Mouse (Mus musculus) liver, embryonic 11.5 days (tissue): ENCODE data around the gene Cdt1. TPM values are rescaled to one million over a fixed set of nuclear protein-coding genes. Genes with fewer than 3 reads are reported as not detected.

Source experiments
- ATAC-seq: fragments of 200-750 bp; cut with Nextera tagmentation; replicated peaks from 2 replicates; pipeline ENCODE4 v1.8.0; 2017; ENCODE audit warnings: moderate number of reproducible peaks, mild to moderate bottlenecking, moderate TSS enrichment, moderate library complexity; ENCODE audit not compliant: low FRiP score
- DNase-seq: peaks from one replicate; pipeline ENCODE4 v3.0.0-alpha.2; 2017; ENCODE audit warnings: low spot score
- H3K27ac ChIP-seq: fragments of 300-500 bp; sonication (generic); 2 replicates; pipeline ENCODE4 v1.5.1; 2014; ENCODE audit warnings: mild to moderate bottlenecking, low read depth, low read length, control low read depth
- H3K27me3 ChIP-seq: fragments of 300-500 bp; sonication (generic); replicated peaks from 2 replicates; pipeline ENCODE4 v1.6.1; 2014; ENCODE audit warnings: low read length, mixed read lengths; ENCODE audit not compliant: control insufficient read depth, insufficient read depth
- H3K36me3 ChIP-seq: fragments of 300-500 bp; sonication (generic); 2 replicates; pipeline ENCODE4 v1.6.1; 2014; ENCODE audit warnings: mild to moderate bottlenecking, low read length, moderate library complexity, mixed read lengths; ENCODE audit not compliant: control insufficient read depth, insufficient read depth
- H3K4me1 ChIP-seq: fragments of 300-500 bp; sonication (generic); replicated peaks from 2 replicates; pipeline ENCODE4 v1.6.1; 2014; ENCODE audit warnings: low read length, mixed read lengths; ENCODE audit not compliant: control insufficient read depth, insufficient read depth
- H3K4me2 ChIP-seq: fragments of 300-500 bp; sonication (generic); 2 replicates; pipeline ENCODE4 v1.6.1; 2014; ENCODE audit warnings: mild to moderate bottlenecking, control low read depth, moderate library complexity
- H3K4me3 ChIP-seq: fragments of 300-500 bp; sonication (generic); 2 replicates; pipeline ENCODE4 v1.5.1; 2014; ENCODE audit warnings: low read depth, low read length, control low read depth
- H3K9ac ChIP-seq: fragments of 300-500 bp; sonication (generic); 2 replicates; pipeline ENCODE4 v1.6.1; 2014; ENCODE audit warnings: low read depth, low read length, control low read depth
- H3K9me3 ChIP-seq: fragments of 300-500 bp; sonication (generic); 2 replicates; pipeline ENCODE4 v1.6.1; 2016; ENCODE audit warnings: low read length, inconsistent platforms, mixed read lengths; ENCODE audit not compliant: control insufficient read depth
- WGBS: fragments of 180-500 bp; shearing (Covaris S2); extraction: QIAGEN DNeasy Blood & Tissue Kit; methylation state at CpG from one replicate; pipeline ENCODE4 v1.1.7; 2014; 5-methylcytosine and 5-hydroxymethylcytosine counted together
- polyA plus RNA-seq: library from polyadenylated mRNA; unstranded; fragments of >200 nt; fragmentation: Nextera tagmentation; extraction: Ambion mirVana; gene quantifications from 2 replicates; pipeline ENCODE4 v1.2.1, GENCODE M21; 2014

Cdt1 gene
- polyA plus RNA-seq, 1 experiment from 2014 or later: 93.2 TPM

DNA sequence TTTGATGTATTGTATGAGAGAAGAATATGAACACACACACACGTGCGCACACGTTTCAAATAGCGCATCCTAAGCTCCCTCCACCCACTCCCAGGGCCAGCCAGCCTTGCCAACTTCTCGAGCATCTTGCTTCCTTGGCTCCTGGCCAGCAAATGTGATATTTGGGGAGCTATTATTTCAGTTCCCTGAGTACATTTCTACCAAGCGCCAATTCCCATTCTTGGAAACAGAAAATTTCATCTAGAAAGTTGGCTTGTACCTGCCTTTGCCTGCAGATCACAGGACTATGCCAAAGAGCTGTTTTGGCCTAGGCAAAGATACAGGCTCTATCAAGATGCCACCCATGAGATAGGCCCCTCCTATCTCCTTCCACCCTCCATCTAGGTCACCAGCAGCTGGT, 13.0 kb upstream of the Cdt1 start:
- WGBS: 85% methylated on average over 6 of the region's 6 CpGs
- Histone ChIP-seq H3K4me2 (no peak overlapping the region), H3K4me3 (no peak overlapping the region), H3K27me3 (no peaks in the 10 kb centered on the region), H3K4me1 (peaks cover 26% of the 10 kb centered on the region), H3K36me3 (no peaks in the 10 kb centered on the region), H3K9ac (no peak overlapping the region), H3K27ac (no peak overlapping the region), H3K9me3 (no peaks in the 10 kb centered on the region)
- no peak for ATAC-seq
- DNase-seq: no peak

DNA sequence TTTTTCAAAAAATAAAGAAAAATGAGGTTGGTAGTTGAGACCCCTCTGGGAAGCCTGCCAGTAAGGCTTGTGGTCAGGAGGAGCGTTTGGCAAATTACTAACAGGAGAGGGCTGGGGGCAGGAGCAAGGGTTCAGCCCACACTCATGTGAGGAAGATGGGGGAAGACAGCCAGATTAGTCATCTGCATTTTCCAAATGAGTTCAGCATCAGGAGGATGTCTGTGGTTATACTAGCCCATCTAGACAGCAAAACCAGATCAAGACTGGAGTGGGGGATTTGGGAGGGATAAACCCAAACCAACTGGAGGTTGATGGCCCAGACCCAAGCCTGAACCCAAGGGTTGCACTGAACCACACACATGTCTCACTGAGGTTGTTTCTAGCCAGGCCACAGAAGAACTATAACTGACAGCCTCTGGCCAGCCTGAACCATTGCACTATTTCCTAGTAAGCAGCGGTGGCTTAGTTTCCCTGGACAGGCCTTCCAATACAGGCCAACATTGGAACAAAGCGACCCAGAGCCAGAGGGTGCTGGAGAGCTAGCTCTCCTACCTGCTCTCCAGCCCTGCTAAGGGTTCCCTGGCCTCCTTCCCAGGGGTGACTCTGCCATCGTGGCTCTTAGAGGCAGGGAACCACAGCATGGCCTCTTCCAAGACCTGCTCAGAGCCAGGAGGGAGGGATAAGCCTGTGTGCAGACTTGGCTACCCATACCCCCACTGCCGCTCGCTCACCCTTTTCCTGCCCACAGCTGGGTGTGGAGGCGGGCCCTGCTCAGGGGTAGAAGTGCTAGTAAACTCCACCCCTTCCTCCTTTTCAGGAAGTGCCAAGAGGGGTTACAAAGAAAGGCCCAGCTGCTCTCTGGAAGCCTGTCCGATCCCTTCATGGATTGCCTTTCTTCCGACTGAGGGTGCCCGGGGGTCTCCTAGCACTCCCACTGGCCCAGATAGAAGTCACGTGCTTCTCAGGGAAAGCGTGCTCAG, 11.5 kb upstream of the Cdt1 start:
- peak overlapping the region; percentile 72 for H3K27ac ChIP-seq
- H3K9ac ChIP-seq: peak overlapping the region; percentile 77
- WGBS: 35% methylated on average over 12 of the region's 12 CpGs
- no peaks in the 10 kb centered on the region for H3K27me3 ChIP-seq
- DNase-seq: peak; percentile 70
- H3K4me3 ChIP-seq: peak overlapping the region; percentile 48
- peaks cover 26% of the 10 kb centered on the region for H3K4me1 ChIP-seq
- no peaks in the 10 kb centered on the region for H3K9me3 ChIP-seq
- peak; percentile 81 for ATAC-seq
- H3K36me3 ChIP-seq: no peaks in the 10 kb centered on the region
- peak overlapping the region; percentile 72 for H3K4me2 ChIP-seq

DNA sequence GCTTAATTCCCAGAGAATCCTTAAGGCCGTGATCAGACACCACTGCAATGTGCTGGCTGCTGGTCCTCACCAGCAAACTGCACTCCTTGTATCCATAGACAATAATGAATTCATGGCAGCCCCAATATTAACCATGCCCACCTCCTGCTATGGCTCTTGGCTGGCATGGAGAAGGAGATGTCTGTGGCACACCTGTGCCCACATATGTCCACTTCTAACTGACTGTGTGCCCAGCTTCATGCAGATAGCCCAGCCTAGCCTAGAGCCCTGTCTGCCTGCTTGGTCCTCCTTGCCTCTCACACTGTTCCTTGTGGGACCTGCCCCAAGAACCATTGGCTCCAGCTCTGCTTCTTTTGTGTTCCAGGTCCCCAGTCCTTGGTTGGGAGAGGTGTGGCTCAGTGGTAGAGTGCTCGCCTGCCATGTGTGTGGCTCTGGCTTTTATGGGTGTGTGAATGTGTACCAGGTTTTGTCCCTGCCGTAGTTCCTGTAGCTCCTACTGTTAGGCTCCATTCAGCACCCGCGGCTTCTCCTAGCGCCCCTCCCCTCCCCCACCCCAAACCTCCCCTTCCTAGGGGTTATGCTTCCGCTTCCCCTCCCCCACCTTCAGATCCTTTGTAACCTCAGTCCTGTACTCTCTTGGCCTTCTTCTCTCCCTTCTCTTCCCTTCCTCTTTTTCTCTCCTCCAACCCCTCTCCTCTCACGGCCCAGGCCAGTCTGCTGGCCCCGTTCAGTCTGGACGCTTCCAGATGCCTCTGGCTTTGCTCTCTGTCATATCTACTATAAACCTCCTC, 10.4 kb upstream of the Cdt1 start:
- peak overlapping the region; percentile 72 for H3K4me2 ChIP-seq
- ATAC-seq: peak; percentile 11
- H3K4me1 ChIP-seq: peaks cover 24% of the 10 kb centered on the region

DNA sequence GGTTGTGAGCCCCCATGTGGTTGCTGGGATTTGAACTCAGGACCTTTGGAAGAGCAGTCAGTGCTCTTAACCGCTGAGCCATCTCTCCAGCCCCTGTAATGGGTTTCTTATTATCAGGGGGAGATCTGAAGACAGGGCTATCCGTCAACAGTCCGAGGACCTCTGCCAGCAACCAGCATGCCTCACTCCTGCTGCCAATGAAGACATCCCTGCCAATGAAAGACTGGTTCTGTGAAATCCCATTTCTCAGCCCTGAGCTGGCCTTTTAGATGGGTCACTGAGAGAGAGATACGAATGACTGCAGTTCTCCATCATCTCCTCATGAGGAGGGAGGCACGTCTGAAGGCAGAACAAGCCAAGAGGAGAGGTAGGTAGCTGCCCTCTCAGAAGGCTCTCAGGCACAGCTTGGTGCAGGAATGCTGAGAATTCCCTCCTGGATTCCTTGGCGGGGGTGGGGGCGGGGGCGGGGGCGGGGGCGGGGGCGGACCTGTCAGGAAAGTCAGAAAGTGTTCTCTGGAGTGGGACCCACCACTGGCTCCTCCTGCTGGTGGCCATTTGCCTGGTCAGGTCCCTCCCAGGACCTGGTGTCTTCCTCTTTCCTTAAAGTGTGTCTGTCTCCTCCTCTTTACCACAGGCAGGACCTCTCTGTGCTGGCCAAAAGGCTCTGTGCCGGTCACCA, 9.0 kb upstream of the Cdt1 start:
- H3K9ac ChIP-seq: no peak overlapping the region

More for the DNA sequence above, 10.4 kb upstream of the Cdt1 start:
- peak overlapping the region; percentile 48 for H3K4me3 ChIP-seq
- WGBS: 26% methylated on average over 10 of the region's 10 CpGs
- peak overlapping the region; percentile 72 for H3K27ac ChIP-seq
- peak overlapping the region; percentile 77 for H3K9ac ChIP-seq
- H3K36me3 ChIP-seq: no peaks in the 10 kb centered on the region
- H3K9me3 ChIP-seq: no peaks in the 10 kb centered on the region
- no peaks in the 10 kb centered on the region for H3K27me3 ChIP-seq
- DNase-seq: peak; percentile 42

DNA sequence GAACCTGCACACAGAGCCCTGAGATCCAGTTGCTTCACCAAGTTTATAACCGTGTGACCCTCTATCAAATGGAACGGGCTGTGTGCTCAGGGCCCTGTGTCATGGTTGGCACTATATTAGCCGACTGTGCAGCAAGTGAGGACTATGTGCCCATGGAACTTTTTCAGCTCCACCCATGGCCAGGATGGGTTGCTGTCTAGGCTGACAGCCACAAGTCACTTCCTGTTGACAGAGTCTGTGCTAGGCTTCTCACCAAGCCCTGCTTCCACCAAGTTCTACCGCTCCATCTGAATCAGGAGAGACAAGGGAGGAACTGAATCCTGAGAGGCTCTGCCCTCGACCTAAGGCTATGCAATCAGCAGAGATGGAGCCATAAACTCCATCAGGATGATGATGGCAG, 6.6 kb upstream of the Cdt1 start:
- H3K4me1 ChIP-seq: peaks cover 16% of the 10 kb centered on the region
- H3K9ac ChIP-seq: no peak overlapping the region
- H3K27ac ChIP-seq: no peak overlapping the region
- H3K36me3 ChIP-seq: no peaks in the 10 kb centered on the region
- H3K4me3 ChIP-seq: no peak overlapping the region
- no peak overlapping the region for H3K4me2 ChIP-seq
- H3K9me3 ChIP-seq: no peaks in the 10 kb centered on the region
- ATAC-seq (no peak), DNase-seq (no peak)
- H3K27me3 ChIP-seq: no peaks in the 10 kb centered on the region
- WGBS: 53% methylated on average over 5 of the region's 5 CpGs

More for the DNA sequence above, 9.0 kb upstream of the Cdt1 start:
- Histone ChIP-seq H3K4me3 (no peak overlapping the region), H3K36me3 (no peaks in the 10 kb centered on the region), H3K4me2 (no peak overlapping the region), H3K9me3 (no peaks in the 10 kb centered on the region), H3K27ac (peak overlapping the region; percentile 32; the same call in 1 of the 2 replicates), H3K27me3 (no peaks in the 10 kb centered on the region), H3K4me1 (peaks cover 24% of the 10 kb centered on the region)
- peak; percentile 37 for DNase-seq
- 17% methylated on average over 12 of the region's 12 CpGs for WGBS
- ATAC-seq: no peak

DNA sequence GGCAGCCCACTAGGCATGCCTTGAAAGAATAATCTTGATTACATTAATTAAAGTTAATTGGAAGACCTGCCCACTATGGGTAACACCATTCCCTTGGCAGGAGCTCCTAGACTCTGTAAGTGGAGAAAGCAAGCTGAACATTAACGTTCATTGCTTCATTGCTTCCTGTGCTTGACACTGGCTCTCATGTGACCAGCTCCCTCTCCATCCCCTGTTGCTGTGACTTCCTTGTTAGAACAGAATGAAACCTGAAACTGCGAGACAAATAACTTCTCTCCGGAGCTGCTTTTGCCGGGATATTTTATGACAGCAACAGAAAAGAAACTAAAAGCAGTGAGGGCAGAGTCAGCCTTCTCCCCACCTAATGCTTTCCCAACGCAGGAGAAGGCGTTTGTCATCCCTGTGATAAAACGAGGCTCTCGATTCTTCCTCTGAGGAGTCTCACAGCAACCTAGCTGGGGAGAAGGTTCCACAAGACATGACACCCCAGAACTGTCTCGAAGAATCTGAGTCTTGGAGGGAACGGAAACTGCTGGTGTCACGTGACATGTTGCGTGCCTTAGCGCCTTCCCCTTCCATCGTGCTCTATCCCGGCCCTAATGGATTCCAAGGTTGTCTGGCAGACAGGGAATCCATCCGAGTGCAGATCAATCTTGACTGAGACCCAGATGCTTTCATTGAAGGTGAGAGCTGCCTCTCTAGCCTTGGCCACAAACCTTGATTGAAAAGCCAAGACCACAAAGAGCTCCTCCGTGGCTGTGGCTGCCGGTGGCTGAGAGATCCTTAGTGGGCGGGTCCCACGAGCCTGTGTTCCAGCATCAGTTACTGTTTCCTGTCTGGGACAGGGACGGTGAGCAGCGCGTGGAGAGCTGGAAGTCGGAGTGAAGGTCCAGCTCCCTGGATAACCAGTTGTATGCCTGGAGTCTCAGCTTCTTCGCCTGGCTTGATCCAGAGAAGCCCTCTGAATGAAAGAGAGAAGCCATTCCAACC, 3.2 kb upstream of the Cdt1 start:
- H3K9me3 ChIP-seq: no peaks in the 10 kb centered on the region
- no peak for ATAC-seq
- no peak overlapping the region for H3K4me3 ChIP-seq
- no peak for DNase-seq
- no peak overlapping the region for H3K4me2 ChIP-seq
- WGBS: 71% methylated on average over 25 of the region's 25 CpGs
- no peak overlapping the region for H3K9ac ChIP-seq
- H3K27ac ChIP-seq: no peak overlapping the region
- peaks cover 23% of the 10 kb centered on the region for H3K4me1 ChIP-seq
- peaks cover 6% of the 10 kb centered on the region; the same call in 1 of the 2 replicates for H3K36me3 ChIP-seq
- no peaks in the 10 kb centered on the region for H3K27me3 ChIP-seq

DNA sequence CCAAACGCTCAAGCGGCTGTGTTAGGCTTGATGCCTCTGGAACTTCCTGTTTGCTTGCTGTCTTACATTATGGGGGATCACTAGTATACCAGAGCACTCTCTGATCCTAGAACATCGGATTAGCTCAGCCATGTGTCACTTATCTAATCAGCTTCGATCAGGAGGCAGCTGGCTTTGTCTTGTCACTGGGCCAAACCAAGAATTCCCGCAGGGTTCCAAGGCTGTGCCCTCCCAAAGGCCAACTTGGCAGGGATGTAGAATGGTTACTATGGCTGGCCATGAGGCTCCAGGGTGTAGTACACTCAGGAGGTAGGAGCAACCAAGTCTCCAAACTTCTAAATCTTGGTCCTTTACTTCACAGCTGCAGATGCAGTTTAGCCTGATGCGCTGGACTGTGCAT, 1.0 kb upstream of the Cdt1 start:
- Histone ChIP-seq H3K27ac (peak overlapping the region; percentile 98), H3K4me2 (peak overlapping the region; percentile 87), H3K27me3 (no peaks in the 10 kb centered on the region), H3K9me3 (no peaks in the 10 kb centered on the region), H3K4me3 (peak overlapping the region; percentile 99), H3K9ac (peak overlapping the region; percentile 99), H3K36me3 (peaks cover 27% of the 10 kb centered on the region), H3K4me1 (peaks cover 28% of the 10 kb centered on the region)
- no peak for ATAC-seq
- DNase-seq: no peak
- WGBS: 22% methylated on average over 6 of the region's 6 CpGs
